Mouse (Mus musculus) liver, embryonic 15.5 days (tissue): Measurements from ENCODE around the gene Prl7c1. TPM values are rescaled to one million over a fixed set of nuclear protein-coding genes. Genes with fewer than 3 reads are reported as not detected.
"Not testable (repeated sequence)": the region's sequence is repeated elsewhere in the genome, so short reads cannot be mapped to it uniquely, and the experiment has no call there.

ENCODE experiments used
- ATAC-seq: fragments of 200-750 bp; cut with Nextera tagmentation; 2 replicates; pipeline ENCODE4 v1.8.0; 2017; ENCODE audit warnings: moderate number of reproducible peaks, mild to moderate bottlenecking, moderate library complexity; ENCODE audit not compliant: insufficient read depth
- H3K27ac ChIP-seq: fragments of 300-500 bp; sonication (generic); replicated peaks from 2 replicates; pipeline ENCODE4 v1.5.1; 2015; ENCODE audit warnings: mild to moderate bottlenecking, inconsistent platforms
- H3K27me3 ChIP-seq: fragments of 300-500 bp; sonication (generic); 2 replicates; pipeline ENCODE4 v1.6.1; 2015; ENCODE audit warnings: mild to moderate bottlenecking, inconsistent platforms
- H3K36me3 ChIP-seq: fragments of 300-500 bp; sonication (generic); replicated peaks from 2 replicates; pipeline ENCODE4 v1.6.1; 2015; ENCODE audit warnings: moderate library complexity, mild to moderate bottlenecking, inconsistent platforms
- H3K4me1 ChIP-seq: fragments of 300-500 bp; sonication (generic); replicated peaks from 2 replicates; pipeline ENCODE4 v1.6.1; 2015; ENCODE audit warnings: inconsistent platforms
- H3K4me2 ChIP-seq: fragments of 300-500 bp; sonication (generic); 2 replicates; pipeline ENCODE4 v1.6.1; 2015; ENCODE audit warnings: moderate library complexity, mild to moderate bottlenecking, inconsistent platforms
- H3K4me3 ChIP-seq: fragments of 300-500 bp; sonication (generic); replicated peaks from 2 replicates; pipeline ENCODE4 v1.5.1; 2015; ENCODE audit warnings: mild to moderate bottlenecking, inconsistent platforms
- H3K9ac ChIP-seq: fragments of 300-500 bp; sonication (generic); 2 replicates; pipeline ENCODE4 v1.6.1; 2015; ENCODE audit warnings: moderate library complexity, mild to moderate bottlenecking, inconsistent platforms
- H3K9me3 ChIP-seq: fragments of 300-500 bp; sonication (generic); replicated peaks from 2 replicates; pipeline ENCODE4 v1.6.1; 2016; ENCODE audit warnings: inconsistent platforms
- WGBS: fragments of 180-500 bp; shearing (Covaris S2); methylation state at CpG from one replicate; pipeline ENCODE4 v1.1.7; 2015; ENCODE audit warnings: mixed read lengths; ENCODE audit not compliant: insufficient replicate concordance; 5-methylcytosine and 5-hydroxymethylcytosine counted together
- polyA plus RNA-seq: library from polyadenylated mRNA; unstranded; fragments of >200 nt; fragmentation: Nextera tagmentation; extraction: Ambion mirVana; gene quantifications from 2 replicates; pipeline ENCODE4 v1.2.1, GENCODE M21; 2015

Gene Prl7c1
- not detected in 2 replicates for polyA plus RNA-seq

DNA sequence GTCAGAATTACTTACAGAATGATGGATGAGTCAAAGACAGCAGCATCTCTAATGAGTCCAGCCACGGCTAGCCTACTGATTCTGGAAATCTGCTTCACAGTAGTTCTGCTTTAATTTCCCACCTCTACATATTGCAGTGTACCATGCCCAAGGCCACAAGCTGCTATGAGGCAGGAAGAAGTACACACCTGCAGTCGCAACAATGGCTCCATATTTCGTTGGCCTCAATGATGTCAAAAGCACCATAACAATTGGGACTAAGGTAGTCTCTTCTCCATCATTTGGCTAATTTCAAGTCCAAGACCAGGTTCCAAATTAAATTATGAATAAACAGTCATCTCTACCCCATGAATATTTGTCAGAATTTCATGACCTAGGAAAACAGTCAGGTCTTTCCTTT, at the start of gene Prl7c1:
TSS of gene Prl7c1 (minus strand) at position 101 of the 400 bp plus-strand sequence.
- H3K9ac ChIP-seq, H3K36me3 ChIP-seq, H3K27ac ChIP-seq, H3K4me3 ChIP-seq, H3K9me3 ChIP-seq, H3K4me1 ChIP-seq, H3K4me2 ChIP-seq, ATAC-seq, H3K27me3 ChIP-seq: not testable (repeated sequence)
- 55% methylated on average over 3 of the region's 3 CpGs for WGBS

GRCm38 (mm10) chr13:27802765-27803164, 22.2 kb upstream of the Prl7c1 start:
- WGBS = 55% methylated on average over 1 of the region's 1 CpGs
- H3K9me3 ChIP-seq = no peaks in the 10 kb centered on the region
- no peak for ATAC-seq
- H3K9ac ChIP-seq = no peak overlapping the region
- no peak overlapping the region for H3K4me3 ChIP-seq
- H3K36me3 ChIP-seq = no peaks in the 10 kb centered on the region
- H3K27ac ChIP-seq = no peak overlapping the region
- H3K4me2 ChIP-seq = no peak overlapping the region
- H3K27me3 ChIP-seq = no peaks in the 10 kb centered on the region
- H3K4me1 ChIP-seq = no peaks in the 10 kb centered on the region

GRCm38 (mm10) chr13:27801354-27801753, 20.8 kb upstream of the Prl7c1 start, which contains the start of gene Prl2a1:
Prl2a1 (plus strand) TSS chr13:27801654.
- WGBS = 69% methylated on average over 1 of the region's 1 CpGs
- Histone ChIP-seq H3K9ac (no peak within 1 kb of the TSS), H3K4me2 (no peak within 1 kb of the TSS), H3K27ac (no peak within 1 kb of the TSS), H3K4me3 (no peak within 1 kb of the TSS), H3K27me3 (no peaks in the 10 kb centered on the region), H3K4me1 (no peaks in the 10 kb centered on the region), H3K36me3 (no peaks in the 10 kb centered on the region), H3K9me3 (no peaks in the 10 kb centered on the region)
- no peak for ATAC-seq

GRCm38 (mm10) chr13:27799303-27799702, 18.7 kb upstream of the Prl7c1 start:
- WGBS = 27% methylated on average over 4 of the region's 4 CpGs
- Histone ChIP-seq H3K9me3 (no peaks in the 10 kb centered on the region), H3K4me3 (no peak overlapping the region), H3K4me1 (no peaks in the 10 kb centered on the region), H3K27ac (no peak overlapping the region), H3K9ac (no peak overlapping the region), H3K36me3 (no peaks in the 10 kb centered on the region), H3K27me3 (no peaks in the 10 kb centered on the region), H3K4me2 (no peak overlapping the region)
- ATAC-seq = no peak

DNA sequence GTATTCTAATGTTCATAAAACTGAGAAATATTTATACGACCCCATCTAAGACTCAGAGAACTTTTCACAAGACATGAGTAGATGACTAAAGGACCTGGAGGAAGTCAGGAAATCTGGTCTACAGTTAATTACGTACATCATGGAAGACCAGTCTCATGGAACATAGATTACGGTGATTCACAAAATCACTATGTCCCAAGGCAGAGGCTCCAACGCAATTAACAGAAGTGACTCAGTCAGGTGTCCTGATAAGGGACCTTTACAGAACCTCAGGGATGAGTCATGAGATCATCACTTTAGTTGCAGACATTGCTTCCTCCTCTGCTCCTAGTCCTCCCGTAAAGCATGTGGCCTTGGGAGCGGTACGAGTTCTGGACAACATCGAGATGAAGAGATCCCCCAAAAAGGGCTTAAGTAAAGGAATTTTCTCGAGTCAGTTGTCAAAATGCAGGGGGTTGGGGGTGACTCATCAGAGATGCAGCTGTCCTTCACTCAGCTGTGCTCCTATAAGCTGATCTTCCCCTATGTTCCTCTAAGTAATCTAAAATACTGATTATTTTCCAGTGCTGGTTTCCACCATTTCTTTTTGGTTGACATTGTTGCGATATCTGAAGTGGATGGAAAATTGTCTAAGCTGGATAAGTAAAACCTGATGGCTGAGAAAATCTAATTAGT, 46.0 kb downstream of the Prl7c1 start:
- H3K36me3 ChIP-seq = no peaks in the 10 kb centered on the region
- H3K27ac ChIP-seq = no peak overlapping the region
- no peaks in the 10 kb centered on the region for H3K9me3 ChIP-seq
- ATAC-seq = no peak
- 67% methylated on average over 10 of the region's 10 CpGs for WGBS
- H3K4me3 ChIP-seq = no peak overlapping the region
- no peak overlapping the region for H3K4me2 ChIP-seq
- H3K4me1 ChIP-seq = no peaks in the 10 kb centered on the region
- H3K27me3 ChIP-seq = no peaks in the 10 kb centered on the region
- no peak overlapping the region for H3K9ac ChIP-seq

GRCm38 (mm10) chr13:27730286-27730959, 50.2 kb downstream of the Prl7c1 start:
- not testable (repeated sequence) for H3K4me3 ChIP-seq, H3K4me1 ChIP-seq, H3K9ac ChIP-seq, H3K36me3 ChIP-seq, H3K9me3 ChIP-seq, ATAC-seq, H3K27me3 ChIP-seq, H3K27ac ChIP-seq, H3K4me2 ChIP-seq
- 47% methylated on average over 5 of the region's 5 CpGs for WGBS

DNA sequence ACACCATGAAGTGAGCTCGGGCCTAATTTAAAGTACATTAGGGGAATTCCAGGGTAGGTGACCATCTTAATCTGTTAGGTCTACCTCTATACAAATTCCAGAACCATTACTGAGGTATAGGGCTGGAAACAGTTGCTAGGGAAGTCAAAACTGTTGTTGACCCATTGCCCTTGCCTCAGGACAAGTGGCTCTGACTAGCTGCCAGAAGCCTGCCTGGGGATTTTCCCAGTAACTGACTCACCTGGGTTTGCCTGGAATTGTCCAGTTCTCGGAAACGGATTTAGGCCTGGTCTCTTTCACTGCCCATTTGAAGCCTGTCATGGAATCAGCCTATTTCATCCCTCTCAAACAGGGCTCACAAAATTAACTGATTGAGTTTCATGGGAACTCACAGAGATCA, 55.5 kb downstream of the Prl7c1 start:
- H3K27me3 ChIP-seq, H3K9me3 ChIP-seq, H3K4me3 ChIP-seq, H3K9ac ChIP-seq, H3K4me2 ChIP-seq, H3K36me3 ChIP-seq, H3K27ac ChIP-seq, H3K4me1 ChIP-seq, ATAC-seq: not testable (repeated sequence)
- 60% methylated on average over 3 of the region's 3 CpGs for WGBS

Other genes starting within 250 kb of the Prl7c1 start
- gene Prl8a9, start 216.2 kb downstream of the Prl7c1 start, polyA plus RNA-seq = not detected in 2 replicates
- gene Prl8a1, start 198.6 kb downstream of the Prl7c1 start, polyA plus RNA-seq = not detected in 2 replicates
- not detected in 2 replicates for gene Prl7b1, start 170.2 kb downstream of the Prl7c1 start, polyA plus RNA-seq
- gene Prl7a1, start 138.3 kb downstream of the Prl7c1 start, polyA plus RNA-seq = not detected in 2 replicates
- gene Prl7a2, start 112.8 kb downstream of the Prl7c1 start, polyA plus RNA-seq = not detected in 2 replicates
- not detected in 2 replicates for gene Prl7d1, start 64.1 kb downstream of the Prl7c1 start, polyA plus RNA-seq
- not detected in 2 replicates for gene Prl2a1, start 20.9 kb upstream of the Prl7c1 start, polyA plus RNA-seq
- not detected in 2 replicates for gene Prl2c1, start 68.5 kb upstream of the Prl7c1 start, polyA plus RNA-seq
- gene Prl4a1, start 235.4 kb upstream of the Prl7c1 start, polyA plus RNA-seq = not detected in 2 replicates